Mouse (Mus musculus) lung, postnatal 0 days (tissue): ENCODE measurements at regions not wholly inside any gene's neighbourhood (a gene's known extent, or its start where the extent isn't known, plus 50 kb on each side); places are given as distances from the start of the nearest gene placed in this dataset.

ENCODE experiments used
- CTCF ChIP-seq: IDR thresholded peaks from 2 replicates; pipeline ENCODE4 v1.5.1; 2016; ENCODE audit warnings: antibody characterized with exemption, mild to moderate bottlenecking
- EP300 ChIP-seq: IDR thresholded peaks from 2 replicates; pipeline ENCODE4 v1.6.1; 2016; ENCODE audit warnings: antibody characterized with exemption, mild to moderate bottlenecking, control low read depth

DNA sequence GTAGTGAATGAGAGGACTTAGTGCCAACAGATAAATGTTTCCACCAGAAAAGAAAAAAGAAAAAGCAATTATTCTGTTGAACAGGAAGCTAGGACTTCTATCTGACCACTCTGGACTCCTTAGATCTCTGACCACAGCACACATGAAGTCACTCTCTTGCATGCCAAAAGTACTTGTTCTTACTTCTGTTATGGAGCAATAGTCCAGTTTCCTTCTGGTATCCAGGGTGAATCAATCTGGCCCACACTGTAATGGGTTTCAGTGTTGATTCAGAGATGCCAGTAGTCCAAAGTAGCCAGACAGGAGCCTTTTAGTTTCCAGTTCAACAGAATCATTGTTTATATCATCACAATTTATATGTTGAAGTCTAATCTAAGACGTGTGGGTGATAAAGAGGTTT lies 346.7 kb upstream of the Paip1 start:
- TF ChIP-seq CTCF (no peak), EP300 (no peak)
